Mouse (Mus musculus): ENCODE data around the gene Dnm1.

DNA sequence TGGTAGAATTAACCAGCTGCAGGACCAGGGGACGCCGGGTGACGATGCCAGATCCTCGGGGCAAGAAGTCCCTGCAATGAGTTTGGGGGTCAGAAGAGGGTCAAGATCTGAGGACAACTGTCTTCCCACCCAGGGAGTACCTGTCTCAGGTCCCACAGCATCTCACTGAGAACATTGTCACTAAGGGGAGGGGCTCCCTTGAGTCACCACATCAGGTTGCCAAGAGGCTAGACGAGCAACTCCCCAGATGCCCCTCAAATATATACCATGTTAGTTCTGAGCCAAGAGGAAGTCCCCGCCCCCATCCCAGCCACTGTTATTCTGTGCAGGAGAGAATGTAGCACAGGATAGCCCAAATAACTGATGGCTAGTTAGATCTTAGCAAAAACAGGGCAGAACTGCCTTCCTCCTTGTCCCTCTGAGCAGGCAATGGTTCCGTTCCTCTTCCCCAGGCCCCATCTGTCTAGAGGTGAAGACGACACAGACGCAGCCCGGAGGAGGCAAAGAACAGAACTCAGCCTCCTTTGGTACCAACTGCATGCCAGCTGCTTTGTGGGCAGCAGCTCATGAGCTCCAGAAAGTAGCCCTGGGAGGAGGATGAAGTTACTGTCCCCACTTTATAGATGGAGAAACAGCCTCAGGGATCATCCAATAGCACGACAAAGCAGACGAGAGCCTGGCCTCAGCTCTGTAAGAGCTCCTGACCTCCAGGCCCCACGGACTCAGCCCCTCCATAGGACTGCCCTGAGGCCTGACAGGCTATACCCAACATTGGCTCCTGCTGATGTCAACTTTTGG lies 12.1 kb downstream of the Dnm1 start:
- no peak for TF ChIP-seq POLR2A (IDR thresholded peaks at IDR 0.05; ENCODE audit: control insufficient read depth, extremely low read depth, insufficient read depth, low read length, poor library complexity)
- TF ChIP-seq CTCF (IDR thresholded peaks at IDR 0.05; ENCODE audit: borderline replicate concordance, control insufficient read depth, extremely low read depth, insufficient read depth, low read length, poor library complexity), result no peak

Measured in thymus, adult 2 months (tissue).